Mouse (Mus musculus): ENCODE measurements around the gene Podxl.

The Podxl gene

GRCm38 (mm10) chr6:31523657-31524056 is 40.1 kb downstream of the Podxl start:
- no peak for DNase-seq (ENCODE audit: low read depth, low spot score)

- no peak for DNase-seq (ENCODE audit: low read depth, low spot score)
Measured at GRCm38 (mm10) chr6:31523039-31523438, 40.7 kb downstream of the Podxl start.

GRCm38 (mm10) chr6:31522478-31522877 is 41.3 kb downstream of the Podxl start:
- no peak for DNase-seq (ENCODE audit: low read depth, low spot score)

GRCm38 (mm10) chr6:31521491-31522355 is 42.1 kb downstream of the Podxl start:
- DNase-seq (ENCODE audit: low read depth, low spot score) = no peak

GRCm38 (mm10) chr6:31520486-31521215 is 43.1 kb downstream of the Podxl start:
- DNase-seq (ENCODE audit: low read depth, low spot score) = no peak

- DNase-seq (ENCODE audit: low read depth, low spot score) = peak; percentile 55
Measured at GRCm38 (mm10) chr6:31519001-31519471, 44.7 kb downstream of the Podxl start.

GRCm38 (mm10) chr6:31518338-31518698 is 45.5 kb downstream of the Podxl start:
- no peak for DNase-seq (ENCODE audit: low read depth, low spot score)

- DNase-seq (ENCODE audit: low read depth, low spot score) = no peak
Measured at GRCm38 (mm10) chr6:31517681-31518337, 46.0 kb downstream of the Podxl start.

- no peak for DNase-seq (ENCODE audit: low read depth, low spot score)
Measured at GRCm38 (mm10) chr6:31513726-31514125, 50.1 kb downstream of the Podxl start.

- DNase-seq (ENCODE audit: low read depth, low spot score) = no peak
Measured at GRCm38 (mm10) chr6:31502614-31503013, 61.2 kb downstream of the Podxl start.

- DNase-seq (ENCODE audit: low read depth, low spot score) = no peak
Measured at GRCm38 (mm10) chr6:31500691-31501090, 63.1 kb downstream of the Podxl start.

GRCm38 (mm10) chr6:31500260-31500659 is 63.5 kb downstream of the Podxl start:
- no peak for DNase-seq (ENCODE audit: low read depth, low spot score)

GRCm38 (mm10) chr6:31499836-31500235 is 63.9 kb downstream of the Podxl start:
- no peak for DNase-seq (ENCODE audit: low read depth, low spot score)

GRCm38 (mm10) chr6:31496227-31496626 is 67.6 kb downstream of the Podxl start:
- DNase-seq (ENCODE audit: low read depth, low spot score) = no peak

- DNase-seq (ENCODE audit: low read depth, low spot score) = no peak
Measured at GRCm38 (mm10) chr6:31495122-31495731, 68.6 kb downstream of the Podxl start.

GRCm38 (mm10) chr6:31489950-31490349 is 73.8 kb downstream of the Podxl start:
- DNase-seq (ENCODE audit: low read depth, low spot score) = no peak

GRCm38 (mm10) chr6:31486601-31487000 is 77.2 kb downstream of the Podxl start:
- no peak for DNase-seq (ENCODE audit: low read depth, low spot score)

- peak; percentile 56 for DNase-seq (ENCODE audit: low read depth, low spot score)
Measured at GRCm38 (mm10) chr6:31480008-31480407, 83.8 kb downstream of the Podxl start.

- DNase-seq (ENCODE audit: low read depth, low spot score) = peak; percentile 55
Measured at GRCm38 (mm10) chr6:31478221-31478620, 85.6 kb downstream of the Podxl start.
